Mouse (Mus musculus): ENCODE measurements around the gene Nfam1.

- no peak for TF ChIP-seq CTCF (IDR thresholded peaks at IDR 0.05; ENCODE audit: borderline replicate concordance, insufficient read depth, low read depth, low read length)
- no peak for TF ChIP-seq POLR2A (IDR thresholded peaks at IDR 0.05; ENCODE audit: borderline replicate concordance, insufficient read depth, low read length)
Observed at GRCm38 (mm10) chr15:82992911-82993310, 40.2 kb downstream of the Nfam1 start.
